Mouse (Mus musculus) B cell, adult 62 days (primary cell): Measurements from ENCODE around the gene Gm3739. TPM values are rescaled to one million over a fixed set of nuclear protein-coding genes. Genes with fewer than 3 reads are reported as not detected.

Source experiments
- total RNA-seq: library from RNA; stranded (reverse); gene quantifications from 4 replicates; pipeline ENCODE4 v1.2.4, GENCODE M21; 2023

The Gm3739 gene
- 0.50 to 0.64 TPM in 2 of 4 replicates, not detected in the others for total RNA-seq

DNA sequence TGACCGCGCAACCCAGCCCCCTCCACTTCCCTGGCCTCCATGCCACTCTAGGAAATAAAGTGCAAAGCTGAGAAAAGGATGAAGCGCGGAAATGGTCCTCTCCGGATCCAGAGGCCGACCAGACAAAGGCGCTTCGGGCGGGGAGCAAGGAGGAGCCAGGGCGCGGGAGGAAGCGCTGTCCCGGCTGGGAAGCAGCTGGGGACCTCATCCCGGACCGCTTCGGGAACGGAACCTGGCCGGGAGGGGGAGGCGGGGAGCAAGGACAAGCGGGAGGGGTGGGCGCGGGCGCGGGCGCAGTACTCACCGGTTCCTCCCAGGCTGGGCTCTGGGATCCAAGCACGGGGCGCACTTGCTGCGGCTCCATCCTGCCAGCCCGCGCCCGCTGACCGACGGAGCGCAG lies at the start of gene Gm3739:
TSS of gene Gm3739 (minus strand) at position 389 of the 400 bp plus-strand sequence.

GRCm38 (mm10) chr14:7332295-7332694 lies 17.4 kb upstream of the Gm3739 start, which contains the start of gene Gm5797:
Gene Gm5797 (minus strand): TSS chr14:7332395.

DNA sequence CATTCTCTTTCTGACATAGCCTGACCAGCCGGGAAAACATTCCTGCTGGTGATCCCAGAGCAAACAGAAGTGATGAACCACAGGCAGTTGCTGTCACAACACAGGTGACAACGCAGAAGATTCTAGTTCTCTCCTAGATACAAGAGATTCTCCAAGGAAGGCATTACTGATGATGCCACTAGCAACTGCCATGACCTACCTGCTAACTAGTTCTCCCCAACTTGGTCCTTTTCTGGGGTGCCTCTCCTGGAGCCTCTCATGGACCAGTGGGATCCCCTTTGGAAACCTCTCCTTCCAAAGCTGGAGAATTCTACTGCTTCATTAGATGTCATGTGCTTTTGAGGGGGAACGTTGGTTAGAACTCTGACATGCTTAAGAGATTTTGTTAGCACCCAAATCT lies 50.2 kb downstream of the Gm3739 start, which contains the start of gene Gm3727:
TSS of gene Gm3727 (minus strand) at position 101 of the 400 bp plus-strand sequence.

Other genes with a start within 250 kb of the Gm3739 start
- not detected in 4 replicates for gene Gm3696, start 214.4 kb downstream of the Gm3739 start, total RNA-seq
- gene Gm6676, start 189.6 kb downstream of the Gm3739 start, total RNA-seq, result not detected in 4 replicates
- 0.40 TPM in 1 of 4 replicates, not detected in the others for gene Gm3512, start 140.5 kb downstream of the Gm3739 start, total RNA-seq
- not detected in 4 replicates for gene Gm16434, start 120.5 kb downstream of the Gm3739 start, total RNA-seq
- gene Gm3727, start 50.3 kb downstream of the Gm3739 start, total RNA-seq, result not detected in 4 replicates
- not detected in 4 replicates for gene Gm5797, start 17.3 kb upstream of the Gm3739 start, total RNA-seq
- gene Gm8374, start 50.1 kb upstream of the Gm3739 start, total RNA-seq, result not detected in 4 replicates
- gene Gm3755, start 135.9 kb upstream of the Gm3739 start, total RNA-seq, result not detected in 4 replicates
- not detected in 4 replicates for gene Gm3752, start 168.7 kb upstream of the Gm3739 start, total RNA-seq